Mouse (Mus musculus) ES-Bruce4 (cell line): ENCODE results near the gene Defb35. TPM values are rescaled to one million over a fixed set of nuclear protein-coding genes. Genes with fewer than 3 reads are reported as not detected.

Source experiments
- H3K27ac ChIP-seq: 2 replicates; pipeline ENCODE4 v1.5.1; 2012; ENCODE audit warnings: low read length, inconsistent platforms; ENCODE audit not compliant: insufficient read depth
- H3K27me3 ChIP-seq: 2 replicates; pipeline ENCODE4 v1.6.1; 2012; ENCODE audit warnings: mild to moderate bottlenecking, low read length, inconsistent platforms; ENCODE audit not compliant: control insufficient read depth, poor library complexity, insufficient read depth, severe bottlenecking
- H3K36me3 ChIP-seq: 2 replicates; pipeline ENCODE4 v1.6.1; 2012; ENCODE audit warnings: inconsistent platforms, mild to moderate bottlenecking, low read length, moderate library complexity; ENCODE audit not compliant: control insufficient read depth, poor library complexity, insufficient read depth, severe bottlenecking
- H3K4me1 ChIP-seq: one replicate; pipeline ENCODE4 v1.8.1; 2011; ENCODE audit warnings: low read length; ENCODE audit not compliant: control insufficient read depth, insufficient read depth
- H3K4me3 ChIP-seq: 2 replicates; pipeline ENCODE4 v1.5.1; 2011; ENCODE audit warnings: low read depth, mild to moderate bottlenecking, low read length
- H3K9ac ChIP-seq: 2 replicates; pipeline ENCODE4 v1.6.1; 2012; ENCODE audit warnings: low read depth, mild to moderate bottlenecking, inconsistent platforms; ENCODE audit not compliant: poor library complexity, severe bottlenecking
- H3K9me3 ChIP-seq: replicated peaks from 2 replicates; pipeline ENCODE4 v1.6.1; 2012; ENCODE audit warnings: mild to moderate bottlenecking, low read length, inconsistent platforms; ENCODE audit not compliant: control insufficient read depth, poor library complexity, insufficient read depth, severe bottlenecking
- CTCF ChIP-seq: IDR thresholded peaks from one replicate; pipeline ENCODE4 v1.8.1; 2011; ENCODE audit warnings: low read depth, low read length
- EP300 ChIP-seq: IDR thresholded peaks from 2 replicates; pipeline ENCODE4 v1.6.1; 2011; ENCODE audit warnings: low read depth, low read length; ENCODE audit not compliant: insufficient read depth
- POLR2A ChIP-seq: IDR thresholded peaks from one replicate; pipeline ENCODE4 v1.8.1; 2011; ENCODE audit warnings: low read length; ENCODE audit not compliant: insufficient read depth
- polyA plus RNA-seq: library from polyadenylated mRNA; stranded (reverse); fragments of >200 nt; gene quantifications from 2 replicates; pipeline ENCODE4 v1.2.4, GENCODE M21; 2011; ENCODE audit warnings: low read depth; ENCODE audit not compliant: missing spikeins, insufficient read depth, insufficient read length

Gene Defb35
- polyA plus RNA-seq, 1 experiment, result not detected

DNA sequence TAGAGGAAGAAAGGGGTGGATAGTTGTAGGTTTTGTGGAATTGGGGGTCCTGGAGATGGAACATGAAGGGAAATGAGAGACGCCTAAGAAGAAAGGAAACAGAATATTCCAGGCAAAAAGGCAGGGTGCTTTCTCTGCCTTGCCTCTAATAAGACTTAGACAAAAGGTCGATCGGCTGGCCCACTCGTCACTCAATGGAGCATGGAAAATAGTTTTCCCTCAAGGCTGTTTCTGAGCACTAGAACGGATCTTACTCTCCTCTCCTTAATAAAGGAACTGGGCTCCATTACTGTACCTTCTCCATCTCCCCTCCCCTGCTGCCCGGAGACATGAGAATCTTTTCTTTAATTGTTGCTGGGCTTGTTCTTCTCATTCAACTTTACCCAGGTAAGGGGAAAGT, 8.3 kb downstream of the Defb35 start, which contains the start of gene Defb13:
Defb13 (plus strand) TSS at position 301 of the 400 bp plus-strand sequence.
- TF ChIP-seq CTCF (no peak), POLR2A (no peak), EP300 (no peak)
- no peak within 1 kb of the TSS for H3K9ac ChIP-seq
- no peaks in the 10 kb centered on the region for H3K27me3 ChIP-seq
- H3K27ac ChIP-seq, result no peak within 1 kb of the TSS
- no peak within 1 kb of the TSS for H3K4me3 ChIP-seq
- no peaks in the 10 kb centered on the region for H3K36me3 ChIP-seq
- no peaks in the 10 kb centered on the region for H3K9me3 ChIP-seq
- no peaks in the 10 kb centered on the region for H3K4me1 ChIP-seq

DNA sequence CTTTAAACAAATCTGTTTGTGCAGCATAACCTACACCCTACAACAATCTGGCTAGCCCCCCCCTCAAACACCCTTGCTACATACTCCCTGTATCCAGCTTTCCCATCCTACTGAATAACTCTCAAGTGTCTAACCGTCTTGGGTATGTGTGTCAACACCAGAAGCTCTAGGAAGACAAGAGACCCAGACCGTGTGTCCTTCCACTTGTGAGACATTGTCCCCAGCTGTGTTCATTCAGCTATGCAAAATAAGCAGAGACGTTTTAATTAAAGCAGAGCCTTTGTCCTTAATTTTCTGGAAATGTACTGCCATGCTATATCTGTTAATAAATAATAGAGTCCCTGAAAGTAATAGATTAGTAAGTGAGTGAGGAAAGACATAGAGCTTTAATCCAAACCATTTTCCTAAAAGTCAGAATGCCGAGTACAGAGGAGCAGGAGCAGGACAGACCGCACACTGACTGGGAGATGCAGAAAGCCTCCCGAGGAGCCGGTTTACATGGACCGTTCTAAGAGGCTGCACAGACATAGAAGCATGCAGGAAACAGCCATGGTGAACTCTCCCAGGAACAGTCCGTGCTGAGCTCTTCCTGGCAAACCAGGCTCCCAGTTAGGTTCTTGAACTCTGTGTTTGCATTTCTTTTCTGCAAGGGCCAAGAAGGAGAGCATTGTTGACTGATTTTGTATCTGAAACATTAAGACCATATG, 9.3 kb downstream of the Defb35 start:
- Histone ChIP-seq H3K4me3 (no peak overlapping the region), H3K9ac (no peak overlapping the region), H3K4me1 (no peaks in the 10 kb centered on the region), H3K9me3 (no peaks in the 10 kb centered on the region), H3K36me3 (no peaks in the 10 kb centered on the region), H3K27me3 (no peaks in the 10 kb centered on the region), H3K27ac (no peak overlapping the region)
- TF ChIP-seq POLR2A, result no peak

- H3K27me3 ChIP-seq, result no peaks in the 10 kb centered on the region
- no peak overlapping the region for H3K27ac ChIP-seq
- no peaks in the 10 kb centered on the region for H3K4me1 ChIP-seq
- H3K9me3 ChIP-seq, result no peaks in the 10 kb centered on the region
- H3K9ac ChIP-seq, result no peak overlapping the region
- TF ChIP-seq EP300 (no peak), POLR2A (no peak), CTCF (no peak)
- H3K4me3 ChIP-seq, result no peak overlapping the region
- H3K36me3 ChIP-seq, result no peaks in the 10 kb centered on the region
Measured at GRCm38 (mm10) chr8:21955321-21955720, 17.2 kb downstream of the Defb35 start.

- Histone ChIP-seq H3K27me3 (no peaks in the 10 kb centered on the region), H3K4me3 (no peak overlapping the region), H3K4me1 (no peaks in the 10 kb centered on the region), H3K9ac (no peak overlapping the region), H3K36me3 (no peaks in the 10 kb centered on the region), H3K9me3 (no peaks in the 10 kb centered on the region), H3K27ac (no peak overlapping the region)
- no peak for TF ChIP-seq EP300
- TF ChIP-seq POLR2A, result no peak
- no peak for TF ChIP-seq CTCF
Measured at GRCm38 (mm10) chr8:21956336-21956735, 18.2 kb downstream of the Defb35 start.

- TF ChIP-seq EP300 (no peak), POLR2A (no peak), CTCF (no peak)
- H3K36me3 ChIP-seq, result no peaks in the 10 kb centered on the region
- H3K4me1 ChIP-seq, result no peaks in the 10 kb centered on the region
- H3K9me3 ChIP-seq, result no peaks in the 10 kb centered on the region
- H3K9ac ChIP-seq, result no peak within 1 kb of the TSS
- no peaks in the 10 kb centered on the region for H3K27me3 ChIP-seq
- H3K27ac ChIP-seq, result no peak within 1 kb of the TSS
- no peak within 1 kb of the TSS for H3K4me3 ChIP-seq
Measured at GRCm38 (mm10) chr8:21958414-21958813, 20.3 kb downstream of the Defb35 start, which contains the start of gene Fam90a1a. Gene Fam90a1a, plus strand, starts transcription at chr8:21958714.

- H3K36me3 ChIP-seq, result no peaks in the 10 kb centered on the region
- H3K27ac ChIP-seq, result no peak overlapping the region
- no peaks in the 10 kb centered on the region for H3K27me3 ChIP-seq
- H3K4me1 ChIP-seq, result no peaks in the 10 kb centered on the region
- TF ChIP-seq CTCF (no peak), EP300 (no peak), POLR2A (no peak)
- H3K9me3 ChIP-seq, result no peaks in the 10 kb centered on the region
- H3K4me3 ChIP-seq, result no peak overlapping the region
- no peak overlapping the region for H3K9ac ChIP-seq
Measured at GRCm38 (mm10) chr8:21966646-21967045, 28.5 kb downstream of the Defb35 start.
